Mouse (Mus musculus): ENCODE data around the gene Cdk19.
"Not testable (repeated sequence)": the region's sequence is repeated elsewhere in the genome, so short reads cannot be mapped to it uniquely, and the experiment has no call there.

DNA sequence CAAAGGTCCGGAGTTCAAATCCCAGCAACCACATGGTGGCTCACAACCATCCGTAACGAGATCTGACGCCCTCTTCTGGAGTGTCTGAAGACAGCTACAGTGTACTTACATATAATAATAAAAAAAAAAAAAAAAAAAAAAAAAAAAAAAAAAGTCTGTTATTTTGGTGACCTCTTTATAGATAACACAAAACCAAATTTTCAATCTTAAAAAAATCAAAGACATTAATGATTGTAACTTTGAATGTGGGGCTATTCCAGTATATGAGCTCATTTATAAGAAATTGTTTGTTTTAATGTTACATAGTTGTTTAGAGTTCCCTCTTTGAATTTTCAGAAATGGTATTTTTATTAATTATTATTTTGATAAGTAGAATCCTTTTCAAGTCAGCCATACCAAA is 85.1 kb downstream of the Cdk19 start:
- TF ChIP-seq GATA1 (IDR thresholded peaks at IDR 0.05; ENCODE audit: borderline replicate concordance, low read length); FLI1 (IDR thresholded peaks at IDR 0.05; ENCODE audit: low read length): not testable (repeated sequence)
